Mouse (Mus musculus): Measurements from ENCODE around the gene Thyn1.

Thyn1 gene

DNA sequence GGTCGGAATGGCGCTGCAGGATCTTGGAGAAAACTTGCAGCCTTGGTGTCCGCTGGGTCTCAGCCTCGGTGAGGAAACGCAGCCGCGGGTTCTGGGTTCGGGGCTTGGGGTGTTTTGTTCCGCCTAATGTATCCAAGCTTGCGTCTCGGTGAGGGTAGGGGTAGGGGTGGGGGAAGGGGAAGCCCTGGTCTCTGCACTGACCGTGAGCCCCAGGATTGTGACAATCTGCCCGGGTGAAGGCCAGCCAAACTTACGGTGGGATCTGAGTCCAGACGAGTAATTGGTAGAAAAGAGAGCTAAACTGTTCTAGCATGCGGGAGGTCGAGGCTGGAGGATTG, 31.2 kb downstream of the Thyn1 start:
- no peak for DNase-seq

GRCm38 (mm10) chr9:27043892-27044291, 44.4 kb downstream of the Thyn1 start:
- DNase-seq = no peak

- no peak for DNase-seq
These were observed 50.0 kb downstream of the Thyn1 start for GRCm38 (mm10) chr9:27049492-27049891.
